Mouse (Mus musculus): ENCODE measurements at regions not wholly inside any gene's neighbourhood (a gene's known extent, or its start where the extent isn't known, plus 50 kb on each side); places are given as distances from the start of the nearest gene placed in this dataset.

GRCm38 (mm10) chr3:60311178-60311577 lies 161.5 kb upstream of the Mbnl1 start:
- DNase-seq (ENCODE audit: low spot score in 2 of 2): no peak

GRCm38 (mm10) chr3:60320213-60320936 lies 152.3 kb upstream of the Mbnl1 start:
- no peak for DNase-seq (ENCODE audit: low spot score in 2 of 2)

- DNase-seq (ENCODE audit: low spot score in 2 of 2): no peak
Measured at GRCm38 (mm10) chr3:60323514-60323913, 149.1 kb upstream of the Mbnl1 start.

- no peak for DNase-seq (ENCODE audit: low spot score in 2 of 2)
Measured at GRCm38 (mm10) chr3:60324416-60324815, 148.2 kb upstream of the Mbnl1 start.

GRCm38 (mm10) chr3:60324969-60325368 lies 147.7 kb upstream of the Mbnl1 start:
- DNase-seq (ENCODE audit: low spot score in 2 of 2): no peak

- no peak for DNase-seq (ENCODE audit: low spot score in 2 of 2)
Measured at GRCm38 (mm10) chr3:60332460-60332859, 140.2 kb upstream of the Mbnl1 start.

- DNase-seq (ENCODE audit: low spot score in 2 of 2): no peak
Measured at GRCm38 (mm10) chr3:60333669-60334068, 139.0 kb upstream of the Mbnl1 start.

- no peak for DNase-seq (ENCODE audit: low spot score in 2 of 2)
Measured at GRCm38 (mm10) chr3:60334133-60334532, 138.5 kb upstream of the Mbnl1 start.

- DNase-seq (ENCODE audit: low spot score in 2 of 2): no peak
Measured at GRCm38 (mm10) chr3:60346390-60346789, 126.2 kb upstream of the Mbnl1 start.

GRCm38 (mm10) chr3:60347049-60347448 lies 125.6 kb upstream of the Mbnl1 start:
- DNase-seq (ENCODE audit: low spot score in 2 of 2): no peak

- no peak for DNase-seq (ENCODE audit: low spot score in 2 of 2)
Measured at GRCm38 (mm10) chr3:60371176-60371965, 101.3 kb upstream of the Mbnl1 start.

GRCm38 (mm10) chr3:60373662-60374061 lies 99.0 kb upstream of the Mbnl1 start:
- no peak for DNase-seq (ENCODE audit: low spot score in 2 of 2)

GRCm38 (mm10) chr3:60388593-60388992 lies 84.0 kb upstream of the Mbnl1 start:
- DNase-seq (ENCODE audit: low spot score in 2 of 2): no peak

GRCm38 (mm10) chr3:60389032-60389431 lies 83.6 kb upstream of the Mbnl1 start:
- DNase-seq (ENCODE audit: low spot score in 2 of 2): no peak

GRCm38 (mm10) chr3:60395299-60395698 lies 77.3 kb upstream of the Mbnl1 start:
- DNase-seq (ENCODE audit: low spot score in 2 of 2): no peak

GRCm38 (mm10) chr3:60396971-60397370 lies 75.7 kb upstream of the Mbnl1 start:
- no peak for DNase-seq (ENCODE audit: low spot score in 2 of 2)

GRCm38 (mm10) chr3:60398796-60399195 lies 73.8 kb upstream of the Mbnl1 start:
- no peak for DNase-seq (ENCODE audit: low spot score in 2 of 2)

GRCm38 (mm10) chr3:60402251-60402830 lies 70.3 kb upstream of the Mbnl1 start:
- DNase-seq (ENCODE audit: low spot score in 2 of 2): no peak

GRCm38 (mm10) chr3:60407426-60407825 lies 65.2 kb upstream of the Mbnl1 start:
- DNase-seq (ENCODE audit: low spot score in 2 of 2): no peak

GRCm38 (mm10) chr3:60407906-60408305 lies 64.7 kb upstream of the Mbnl1 start:
- DNase-seq (ENCODE audit: low spot score in 2 of 2): no peak

GRCm38 (mm10) chr3:60408553-60409282 lies 63.9 kb upstream of the Mbnl1 start:
- peak; percentile 8 to 10 for DNase-seq (ENCODE audit: low spot score in 2 of 2)

- no peak for DNase-seq (ENCODE audit: low spot score in 2 of 2)
Measured at GRCm38 (mm10) chr3:60409283-60409633, 63.4 kb upstream of the Mbnl1 start.

Data from left cerebral cortex, adult 8-10 months (tissue).